Mouse (Mus musculus): ENCODE measurements around the gene Primpol.

Primpol gene

DNA sequence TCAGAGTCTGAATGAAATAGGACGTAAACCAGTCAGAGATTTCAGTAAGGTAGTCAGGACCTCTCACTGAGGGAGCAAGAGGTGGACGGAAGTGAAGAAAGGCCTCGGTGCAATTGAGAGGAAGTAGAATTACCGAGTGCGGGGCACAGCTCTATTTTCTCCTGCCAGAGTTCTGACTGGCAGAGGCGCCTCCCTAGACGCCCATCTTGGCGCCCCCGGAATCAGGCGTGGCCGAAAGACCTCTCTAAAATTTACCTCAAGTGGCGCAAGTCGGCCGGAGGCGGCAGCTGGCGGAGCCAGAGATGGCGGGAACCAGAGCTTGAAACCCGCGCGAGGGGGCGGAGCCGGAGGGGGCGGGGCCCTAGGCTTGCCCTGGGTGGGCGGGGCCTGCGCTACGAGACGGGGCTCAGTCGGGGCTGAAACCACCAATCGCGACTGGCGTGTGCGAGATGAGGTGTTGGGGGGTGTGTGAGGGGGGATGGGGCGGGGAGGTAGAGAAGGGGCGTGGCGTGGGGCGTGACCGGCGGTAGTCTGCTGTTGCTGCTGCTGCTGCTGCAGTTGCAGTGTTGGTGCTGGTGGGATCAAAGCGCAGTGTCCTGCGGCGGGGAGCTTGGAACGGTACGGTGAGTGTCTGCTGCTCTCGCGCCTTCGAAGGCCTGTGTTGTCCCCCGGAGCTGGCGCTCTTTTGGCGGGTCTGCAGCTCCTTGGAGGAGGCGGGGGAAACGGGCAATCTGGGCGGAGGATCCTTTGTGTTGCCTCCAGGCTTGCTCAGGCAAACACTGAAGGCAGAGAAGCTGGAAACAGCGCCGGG is at the start of gene Primpol, which contains the start of gene Casp3:
TSS of gene Primpol (minus strand) at position 334 of the 811 bp plus-strand sequence.
TSS of gene Casp3 (plus strand) at position 413 of the 811 bp plus-strand sequence.
- DNase-seq: peak; percentile 98

DNA sequence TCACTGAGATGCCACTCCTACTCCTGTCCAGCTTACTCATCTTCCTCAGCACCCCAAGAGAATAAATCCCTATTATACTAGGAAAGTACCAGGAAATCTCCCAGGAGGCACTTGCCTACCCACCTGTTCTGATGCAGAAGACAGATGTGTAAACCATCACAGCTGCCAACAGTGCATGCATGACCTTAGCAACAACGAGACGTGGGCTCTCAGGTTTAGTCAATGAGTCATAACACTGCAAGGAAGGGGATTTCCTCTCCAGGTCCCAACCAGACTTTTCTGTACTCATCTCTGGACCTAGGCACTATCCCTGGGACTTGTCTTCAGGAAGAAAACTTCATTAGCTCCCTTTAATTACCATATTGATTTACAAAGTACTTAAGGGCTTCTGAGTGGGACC is 38.9 kb upstream of the Primpol start:
- DNase-seq: no peak

DNA sequence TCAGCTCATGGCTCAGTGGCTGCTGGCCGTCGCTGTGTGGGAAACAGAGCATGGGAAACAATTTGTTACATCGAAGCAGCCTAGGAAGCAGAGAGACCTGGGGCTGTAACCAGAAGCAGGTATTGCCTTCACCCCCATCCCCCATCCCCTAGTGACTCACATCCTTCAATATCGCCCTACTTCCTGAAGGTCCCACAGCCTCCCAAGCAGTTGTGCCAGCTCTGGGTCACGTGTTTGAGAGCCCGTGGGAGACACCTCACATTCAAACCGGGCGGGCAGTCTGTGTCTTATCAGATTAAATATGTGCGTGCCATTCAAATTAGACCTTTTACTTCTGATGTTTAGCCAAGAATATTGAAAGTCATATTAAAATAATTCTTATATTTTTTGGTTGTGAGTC is 34.9 kb upstream of the Primpol start:
- no peak for DNase-seq

DNA sequence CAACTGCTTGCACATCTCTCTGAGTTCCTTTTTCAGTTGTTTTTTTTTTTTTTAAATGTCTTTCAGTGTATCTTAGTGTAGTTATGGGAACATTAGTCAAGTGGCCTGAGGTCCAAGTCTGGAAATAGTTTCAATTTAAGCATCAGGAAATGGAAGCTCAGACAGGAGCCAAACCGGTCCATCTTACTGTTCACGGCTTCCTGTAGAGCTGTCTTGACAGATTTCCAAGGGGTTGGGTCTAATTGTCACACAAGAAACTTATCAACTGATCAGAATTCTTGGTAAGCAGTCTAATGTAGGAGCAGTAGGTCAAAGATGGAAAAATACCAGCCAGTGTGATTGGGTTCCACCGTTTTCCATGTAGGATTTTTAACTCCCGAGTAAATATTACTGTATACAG is 31.4 kb upstream of the Primpol start:
- no peak for DNase-seq

DNA sequence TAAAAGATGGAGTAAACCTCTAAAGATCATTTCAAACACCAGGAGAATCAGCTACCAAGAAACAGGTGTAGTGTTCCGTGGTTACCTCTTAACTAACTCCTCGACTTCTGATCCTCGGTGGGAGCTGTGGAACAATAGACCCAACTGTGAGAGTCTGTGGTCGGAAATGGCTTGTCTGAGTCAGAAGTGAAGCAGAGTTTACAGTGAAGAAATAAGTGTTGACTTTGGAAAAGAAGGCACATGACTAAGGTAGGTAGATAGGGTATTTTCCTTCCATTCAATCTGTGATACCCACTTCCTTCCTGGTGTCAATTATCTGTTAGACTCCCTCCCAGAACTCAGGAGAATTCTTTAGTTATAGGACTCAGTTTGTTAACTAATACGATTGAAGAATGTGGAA is 24.3 kb upstream of the Primpol start:
- no peak for DNase-seq

DNA sequence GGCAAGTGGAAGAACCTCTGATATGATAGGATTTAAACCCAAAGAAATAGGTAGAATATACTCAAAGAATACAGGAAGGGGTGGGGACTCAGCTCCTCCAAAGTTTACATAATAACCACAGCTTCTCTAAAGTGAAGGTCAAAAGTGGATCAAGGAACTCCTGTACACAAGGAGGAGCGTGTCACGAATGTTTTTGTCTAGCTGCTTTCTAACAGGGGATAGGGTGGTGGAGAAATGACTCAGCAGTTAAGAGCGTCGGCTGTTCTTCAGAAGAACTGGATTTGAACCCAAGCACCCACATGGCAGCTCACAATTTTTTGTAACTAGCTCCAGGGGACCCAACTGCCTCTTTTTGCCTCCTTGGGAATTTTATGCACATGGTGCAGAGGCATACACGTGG is 22.8 kb upstream of the Primpol start:
- no peak for DNase-seq

DNA sequence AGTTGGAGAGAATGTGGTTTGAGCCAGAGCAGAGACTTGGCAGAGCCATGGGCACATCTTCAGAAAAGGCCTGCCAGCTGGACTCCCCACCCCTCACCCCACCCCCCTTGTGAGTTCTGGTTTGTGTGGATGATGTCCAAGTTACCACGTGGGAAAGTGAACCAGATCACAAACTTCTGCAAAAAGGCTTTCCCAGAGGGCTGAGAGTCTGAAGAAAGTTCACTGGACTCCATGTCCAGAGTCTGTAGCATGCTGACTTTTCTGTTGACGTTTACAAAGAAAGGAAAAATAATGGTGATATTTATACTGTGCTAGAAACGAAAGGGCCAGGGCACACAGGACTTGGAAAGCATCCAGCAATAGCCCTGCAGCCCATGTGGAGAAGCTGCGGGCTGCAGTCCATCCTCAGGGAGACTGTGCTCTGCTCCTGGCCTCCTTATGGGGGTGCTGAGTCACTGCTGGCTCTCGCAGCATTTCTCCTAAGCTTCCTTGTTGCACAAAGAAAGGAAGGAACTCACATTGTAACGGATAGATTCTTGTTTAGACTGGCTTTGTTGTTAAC is 22.1 kb upstream of the Primpol start:
- DNase-seq: no peak

DNA sequence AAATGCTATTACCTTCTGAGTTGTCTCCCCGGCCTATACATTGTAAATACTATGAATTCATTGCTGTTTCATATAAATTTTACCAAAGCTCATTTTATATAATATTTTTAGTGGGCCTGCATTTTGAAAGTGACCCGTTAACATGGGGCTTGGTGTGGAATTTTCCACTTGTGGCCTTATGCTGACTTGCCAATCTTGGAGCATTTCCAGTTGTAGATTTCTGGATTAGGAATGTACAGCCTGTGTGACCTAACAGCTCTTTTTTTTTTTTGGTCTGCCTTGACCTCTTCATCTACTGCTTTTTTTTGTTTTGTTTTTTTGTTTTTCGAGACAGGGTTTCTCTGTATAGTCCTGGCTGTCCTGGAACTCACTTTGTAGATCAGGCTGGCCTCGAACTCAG is 13.9 kb upstream of the Primpol start:
- no peak for DNase-seq

DNA sequence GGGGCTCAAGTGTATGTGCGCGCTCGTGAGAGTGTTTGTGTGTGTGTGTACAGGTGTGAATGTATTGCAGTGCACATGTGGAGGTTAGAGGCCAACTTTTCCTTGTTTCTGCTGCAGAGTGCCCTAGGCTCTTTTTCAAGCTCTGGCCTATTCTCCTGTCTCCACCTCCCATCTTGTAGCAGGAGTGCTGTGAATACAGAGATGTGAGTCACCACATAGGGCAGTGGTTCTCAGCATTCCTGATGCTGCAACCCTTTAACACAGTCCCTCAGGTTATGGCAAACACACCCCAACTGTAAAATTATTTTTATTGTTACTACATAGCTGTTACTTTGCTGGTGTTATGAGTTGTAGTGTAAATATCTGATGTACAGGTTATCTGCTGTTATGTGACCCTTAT is 13.4 kb upstream of the Primpol start:
- DNase-seq: no peak

DNA sequence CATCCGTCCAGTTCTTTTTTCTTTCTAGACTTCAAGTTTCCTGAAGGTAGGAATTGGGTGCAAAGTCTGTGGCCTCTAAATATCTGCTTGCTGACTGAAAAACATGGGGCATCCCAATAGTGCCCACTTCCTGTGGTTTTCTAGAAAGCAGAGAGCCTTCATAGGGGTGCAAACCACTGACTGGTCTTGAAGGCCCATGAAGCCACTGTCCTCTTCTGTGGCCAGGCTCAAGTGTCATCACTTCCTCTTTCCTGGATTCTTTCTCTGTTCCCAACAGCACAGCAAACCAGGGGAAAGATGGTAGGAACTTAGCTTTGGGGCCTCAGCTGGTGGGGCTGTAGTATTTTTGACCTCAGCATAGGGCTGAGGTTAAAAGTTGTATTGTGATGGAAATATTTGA is 11.6 kb upstream of the Primpol start:
- no peak for DNase-seq

DNA sequence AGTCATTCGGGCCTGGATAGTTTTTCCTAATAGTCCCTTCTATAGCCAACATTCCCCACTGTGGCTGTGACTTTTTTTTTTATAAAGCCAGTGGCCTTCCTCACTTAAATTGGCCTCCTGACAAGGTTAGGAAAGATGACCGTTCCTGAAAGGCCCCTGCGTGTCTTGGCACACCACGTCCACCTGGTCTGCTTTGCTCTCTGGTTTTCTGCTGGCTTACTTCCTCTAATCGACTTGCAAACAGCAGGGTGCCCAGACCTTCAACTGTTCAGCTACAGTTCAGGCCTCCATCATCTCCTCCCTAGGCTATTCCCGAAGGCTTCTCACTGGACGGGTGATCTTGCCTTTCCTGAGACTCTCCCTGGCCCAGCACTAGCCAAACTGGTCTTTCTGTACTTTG is 10.9 kb upstream of the Primpol start:
- DNase-seq: no peak

DNA sequence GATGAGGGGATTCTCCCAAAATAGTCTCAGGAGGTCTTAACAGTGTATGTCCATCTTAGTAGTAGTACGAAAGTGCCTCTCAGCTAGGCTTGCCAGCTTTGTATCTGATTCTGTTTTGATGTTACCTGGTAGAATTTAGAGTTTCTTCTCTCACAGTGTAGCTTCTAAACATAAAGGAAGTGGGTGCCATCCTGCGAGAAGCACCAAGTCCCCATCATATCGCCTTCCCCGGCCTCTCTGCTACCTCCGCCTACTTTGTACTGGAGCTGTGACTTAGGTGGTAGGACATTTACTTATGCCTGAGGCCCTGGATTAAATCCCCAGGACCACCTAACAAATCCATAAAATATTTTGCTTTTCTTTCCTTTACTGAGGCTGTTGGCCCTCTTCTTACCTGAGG is 9.6 kb upstream of the Primpol start:
- no peak for DNase-seq

DNA sequence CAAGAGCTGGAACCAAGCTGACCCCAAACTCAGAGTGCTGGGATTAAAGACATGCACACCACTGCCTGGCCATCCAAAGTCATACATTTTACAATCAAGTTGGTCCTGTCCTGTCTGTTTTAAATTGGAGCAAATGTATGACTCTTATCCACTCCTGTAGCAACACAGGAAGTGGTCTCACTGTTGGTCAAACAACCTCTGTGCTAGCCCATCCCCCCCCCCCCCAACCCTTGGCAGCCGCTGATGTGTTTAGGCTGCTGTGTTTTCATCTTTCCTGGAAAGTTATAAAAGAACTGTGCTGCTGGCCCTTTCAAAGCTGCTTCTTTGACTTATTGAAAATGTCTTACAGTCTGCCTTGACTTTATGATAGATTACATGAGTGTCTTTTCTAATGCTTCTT is 8.2 kb upstream of the Primpol start:
- no peak for DNase-seq

DNA sequence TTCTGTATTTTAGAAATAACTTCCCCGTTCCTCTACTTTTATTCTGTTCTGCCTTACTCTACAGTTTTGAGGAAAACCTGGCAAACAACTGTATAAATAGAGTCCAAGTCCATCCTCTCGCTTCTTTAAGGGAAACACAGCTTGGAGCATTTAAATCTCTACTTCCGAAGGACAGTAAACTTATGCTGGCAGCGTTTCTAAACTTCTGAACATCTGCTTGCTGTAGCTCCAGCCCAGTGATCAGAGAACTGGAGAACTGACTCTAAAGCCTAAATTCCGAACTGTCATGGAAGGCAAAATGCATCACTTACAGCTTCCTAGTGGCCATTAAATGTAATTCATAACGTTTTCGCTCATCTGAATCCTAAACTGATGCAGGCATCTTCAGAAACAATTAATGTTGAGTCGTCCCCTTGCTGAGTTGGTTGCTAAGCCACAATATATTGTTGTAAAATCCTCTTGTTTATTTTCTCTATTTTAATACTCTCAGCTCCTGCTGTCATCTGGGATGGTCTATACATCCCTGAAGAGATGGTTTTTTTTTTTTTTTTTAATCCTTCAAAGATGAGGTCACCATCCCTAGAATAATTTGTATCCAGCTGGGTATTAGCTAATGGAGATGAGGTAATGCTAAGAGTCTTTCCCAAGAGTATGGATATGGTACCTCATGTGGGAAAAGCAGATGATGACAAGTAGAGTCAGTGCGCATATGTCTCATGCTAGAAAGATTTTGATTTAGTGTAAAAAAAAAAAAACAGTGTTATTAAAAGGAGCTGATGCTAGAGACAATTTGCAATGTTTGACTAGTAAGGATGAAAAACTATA is 5.6 kb upstream of the Primpol start:
- DNase-seq: no peak

DNA sequence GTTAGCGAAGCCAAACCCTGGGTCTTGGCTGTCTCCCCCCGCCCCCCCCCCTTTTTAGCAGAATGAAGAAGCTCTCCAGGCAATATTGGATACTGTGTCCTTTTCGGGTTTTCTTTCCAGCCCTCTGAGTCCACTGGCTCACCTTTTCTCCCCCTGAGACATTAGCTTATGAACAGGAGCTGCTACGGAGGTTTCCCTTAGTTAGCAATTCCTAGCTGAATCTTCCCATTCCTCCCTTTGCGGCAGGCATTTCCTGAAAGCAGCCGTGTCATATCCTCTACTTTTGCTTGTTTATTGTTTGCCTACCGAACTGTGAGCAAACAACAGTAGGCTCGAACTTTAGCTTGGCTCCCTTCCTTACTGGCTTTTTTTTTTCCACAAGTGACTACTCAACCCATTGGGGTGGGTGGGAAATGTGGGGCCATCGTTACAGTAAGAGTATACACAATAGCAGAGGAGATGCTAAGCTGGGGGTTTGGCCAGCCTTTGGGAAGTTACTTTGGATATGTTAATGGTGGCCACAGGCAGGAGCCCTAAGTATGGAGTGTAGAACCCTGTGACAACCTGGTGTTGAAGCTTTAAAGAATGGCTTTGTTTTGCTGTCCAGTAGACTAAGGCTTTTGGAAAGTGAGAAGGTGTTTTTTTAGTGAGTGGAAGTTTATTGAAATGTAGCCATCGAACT is 1.8 kb upstream of the Primpol start:
- no peak for DNase-seq

DNA sequence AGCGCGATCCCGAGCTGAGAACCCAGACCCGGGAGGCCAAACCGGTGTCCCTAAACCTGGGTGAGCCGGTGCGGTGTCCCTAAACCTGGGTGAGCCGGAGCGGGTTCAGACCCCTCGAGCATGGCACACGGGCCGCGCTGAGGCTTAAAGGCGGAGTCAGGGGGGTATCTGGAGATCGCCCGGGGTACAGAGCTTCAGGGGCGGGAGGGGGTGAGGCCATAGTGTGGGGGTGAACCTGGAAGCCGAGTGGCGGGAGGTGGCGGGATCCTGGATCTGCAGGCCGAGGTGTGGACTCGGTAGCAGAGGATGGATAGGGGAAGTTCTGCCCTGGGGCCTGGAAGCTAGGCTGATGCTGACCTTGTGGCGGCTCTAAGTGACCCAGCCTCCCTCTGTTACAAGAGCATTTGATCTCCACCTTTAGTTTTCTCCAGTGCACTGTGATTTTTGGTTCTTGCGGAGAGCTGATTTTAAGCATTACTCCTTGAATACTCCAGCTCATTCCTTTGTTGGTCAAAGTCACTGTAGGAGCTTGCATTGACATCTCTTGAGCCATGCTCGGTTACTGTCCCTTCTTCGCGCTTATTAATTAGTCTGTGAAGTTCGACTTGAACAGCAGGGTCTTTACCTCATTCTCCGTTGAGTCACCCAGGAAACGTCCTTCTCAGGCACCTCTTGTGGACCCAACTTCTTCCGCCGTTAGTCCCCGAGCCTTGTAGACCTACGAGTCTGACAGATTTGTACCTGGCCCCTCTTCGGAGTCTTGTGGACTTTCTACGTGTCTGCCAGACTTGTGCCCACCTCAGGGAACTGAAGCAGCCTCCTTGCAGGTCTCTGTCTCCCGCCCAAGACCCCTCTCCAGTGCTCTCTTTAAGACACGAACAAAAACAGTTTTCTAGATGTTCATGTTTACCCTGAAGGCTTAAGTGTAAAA is 943 bp upstream of the Primpol start:
- DNase-seq: peak; percentile 73

DNA sequence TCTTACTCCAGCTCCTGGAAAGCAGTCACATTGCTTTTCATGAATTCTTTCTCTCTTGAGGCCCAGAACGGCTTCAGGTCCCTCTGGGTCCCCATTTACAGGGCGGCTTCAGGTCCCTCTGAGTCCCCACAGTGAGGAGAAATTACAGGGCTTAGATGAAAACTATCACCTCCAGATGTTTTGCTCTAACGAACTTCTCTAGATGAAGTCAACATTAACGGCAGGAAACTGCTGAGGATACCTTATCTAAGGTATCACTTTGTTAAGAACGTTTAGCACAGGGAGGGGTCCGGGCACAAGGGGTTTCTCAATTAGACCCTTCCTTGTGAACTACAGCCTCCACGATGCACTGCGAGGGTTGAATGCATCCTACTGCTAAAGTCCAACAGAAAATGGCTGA is 1.1 kb downstream of the Primpol start:
- DNase-seq: peak; percentile 5

DNA sequence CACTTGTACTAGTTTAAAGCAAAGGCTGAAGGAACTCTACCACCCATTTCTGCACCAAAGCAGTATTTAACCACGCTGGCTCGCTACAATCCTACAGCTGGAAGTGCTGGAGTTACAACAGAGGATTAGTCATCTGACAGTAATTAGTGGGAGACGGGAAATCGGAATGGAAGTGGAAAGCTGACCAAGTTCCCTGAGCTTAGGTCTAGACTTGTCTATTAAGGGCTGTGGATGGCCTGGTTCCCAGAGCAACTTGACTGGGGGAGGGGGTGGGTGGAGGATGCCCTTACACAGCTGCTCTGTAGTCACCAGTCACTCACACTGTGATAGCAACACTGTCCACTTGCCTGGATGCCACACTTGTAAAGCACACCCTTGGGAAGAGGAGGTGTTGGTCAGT is 3.6 kb downstream of the Primpol start:
- DNase-seq: no peak

DNA sequence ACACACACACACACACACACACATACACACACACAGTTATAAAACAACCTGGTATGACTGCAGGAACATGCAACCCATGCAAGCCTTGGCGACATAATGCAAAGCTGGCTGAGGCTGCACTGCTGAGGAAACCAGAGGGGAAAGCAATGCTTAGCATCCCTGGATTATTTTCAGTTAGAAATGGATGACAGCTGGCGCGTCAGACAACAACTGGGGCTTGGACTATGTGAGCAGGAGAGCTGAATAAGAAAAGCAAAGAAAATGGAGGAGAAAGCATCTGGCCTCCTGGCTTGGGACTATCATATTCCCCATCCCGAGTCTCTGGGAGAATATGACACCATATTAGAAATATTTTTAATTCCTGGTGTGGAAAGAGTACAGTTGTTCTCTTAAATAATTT is 4.1 kb downstream of the Primpol start:
- no peak for DNase-seq

DNA sequence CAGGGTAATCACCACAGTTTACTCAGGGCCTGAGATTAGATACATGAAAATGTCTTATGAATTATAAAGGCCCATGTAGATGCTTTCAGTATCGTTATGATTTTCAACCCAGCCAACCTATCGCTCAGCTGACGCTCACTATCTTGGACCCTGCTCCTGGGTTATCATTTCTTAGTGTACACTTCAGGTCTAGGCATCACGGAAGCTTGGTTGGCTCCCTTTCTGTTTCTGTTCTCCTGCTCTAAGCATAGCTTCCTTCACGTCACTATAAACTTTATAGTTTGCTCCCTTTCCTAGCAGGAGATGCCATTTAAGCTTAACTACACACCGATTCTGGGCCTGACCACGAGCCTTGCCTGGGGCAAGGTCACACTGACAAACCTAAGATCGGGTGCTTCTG is 5.5 kb downstream of the Primpol start:
- DNase-seq: no peak

DNA sequence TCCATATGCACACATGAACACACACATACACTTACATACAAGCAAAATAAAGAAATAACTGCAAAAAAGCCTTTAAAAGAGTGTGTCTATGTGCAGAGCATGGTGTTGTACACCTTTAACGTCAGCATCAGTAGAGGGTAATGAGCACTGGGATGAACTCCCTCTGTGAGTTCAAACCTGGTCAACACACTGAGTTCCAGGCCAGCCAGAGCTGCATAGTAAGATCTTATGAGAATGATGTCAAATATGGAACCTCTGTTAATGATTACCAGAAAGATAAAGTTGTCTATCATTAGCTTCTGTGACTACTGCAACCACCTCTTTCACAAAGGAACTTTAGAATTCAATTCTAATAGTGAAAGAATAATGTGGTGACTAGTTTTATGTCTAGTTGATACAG is 10.1 kb downstream of the Primpol start:
- DNase-seq: no peak

DNA sequence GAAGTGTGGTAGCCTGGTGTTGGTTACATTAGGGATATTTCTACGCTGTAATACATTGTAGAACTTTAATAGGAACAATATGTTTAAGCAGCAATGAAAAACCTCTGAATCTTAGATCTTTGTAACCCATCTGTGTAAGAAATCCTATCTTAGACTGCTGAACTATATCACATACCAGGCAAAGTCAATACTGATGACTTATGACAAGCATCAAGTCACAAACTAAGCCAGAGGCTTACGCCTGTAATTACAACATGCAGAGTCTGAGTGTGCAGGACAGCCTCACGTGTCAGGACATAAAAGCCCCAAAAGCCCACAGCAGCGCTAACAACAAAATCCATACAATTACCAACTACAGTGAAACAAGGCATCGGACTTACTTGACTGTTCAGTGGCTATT is 13.4 kb downstream of the Primpol start:
- DNase-seq: no peak

Data from thymus, postnatal 14 days (tissue).